Mouse (Mus musculus): Measurements from ENCODE around the gene Miga2. TPM values are rescaled to one million over a fixed set of nuclear protein-coding genes. Genes with fewer than 3 reads are reported as not detected.
A peak's percentile ranks its signal among the peaks of the same experiment; 100 is the strongest.

Miga2 gene
- polyA plus RNA-seq, 3 experiments from 2014 or later: 3.2 to 5.4 (median 5.3) TPM

DNA sequence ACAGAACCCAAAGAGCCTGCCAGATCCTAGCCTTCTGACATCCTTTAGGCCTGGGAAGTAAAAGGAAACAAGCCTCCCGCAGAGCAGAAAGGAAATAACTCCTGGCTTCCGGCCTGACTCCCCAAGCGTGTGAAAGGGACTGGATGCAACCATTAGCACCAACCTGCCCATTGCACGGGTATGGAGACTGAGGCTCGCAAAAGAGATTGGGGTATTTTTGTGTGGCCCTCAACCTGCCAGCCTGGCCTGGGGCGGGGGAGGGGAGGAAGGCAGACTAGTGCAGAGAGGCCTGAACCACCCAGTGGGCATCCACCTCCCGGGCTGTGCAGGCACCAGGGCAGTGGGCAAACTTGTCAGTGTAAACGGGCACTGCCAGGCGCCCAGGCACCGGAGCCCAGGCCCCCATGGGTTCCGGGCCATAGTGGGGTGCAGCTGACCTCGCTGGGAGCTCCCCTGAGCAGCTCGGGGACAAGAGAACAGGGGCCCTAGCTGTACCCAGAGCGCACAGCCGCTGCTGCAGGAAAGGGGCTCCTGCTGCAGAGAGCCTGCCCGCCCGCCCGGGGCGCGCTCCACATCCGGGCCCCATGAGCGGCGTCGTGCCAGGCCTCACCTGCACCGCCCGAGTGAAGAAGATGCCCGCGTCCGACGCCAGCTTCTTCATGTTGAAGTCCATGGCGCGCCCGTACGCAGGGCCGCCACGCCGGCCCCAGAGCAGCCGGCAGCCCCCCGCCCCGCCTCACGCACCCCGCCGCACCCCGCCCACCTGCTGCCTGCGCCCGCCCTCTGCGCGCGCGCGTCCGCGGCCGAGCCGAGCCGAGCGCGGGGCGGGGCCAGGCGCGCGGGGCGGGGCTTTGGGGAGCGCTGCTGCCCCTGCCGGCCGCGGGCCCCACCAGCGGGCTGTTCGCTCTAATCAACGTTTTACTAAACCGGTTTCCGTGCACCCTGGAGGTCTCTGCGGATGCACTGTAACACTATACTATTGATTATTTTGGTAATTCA, 5.2 kb upstream of the Miga2 start, which contains the start of gene Sh3glb2:
Gene Sh3glb2, minus strand, starts transcription at position 805 of the 999 bp plus-strand sequence.
- peak; percentile 71 for ATAC-seq

DNA sequence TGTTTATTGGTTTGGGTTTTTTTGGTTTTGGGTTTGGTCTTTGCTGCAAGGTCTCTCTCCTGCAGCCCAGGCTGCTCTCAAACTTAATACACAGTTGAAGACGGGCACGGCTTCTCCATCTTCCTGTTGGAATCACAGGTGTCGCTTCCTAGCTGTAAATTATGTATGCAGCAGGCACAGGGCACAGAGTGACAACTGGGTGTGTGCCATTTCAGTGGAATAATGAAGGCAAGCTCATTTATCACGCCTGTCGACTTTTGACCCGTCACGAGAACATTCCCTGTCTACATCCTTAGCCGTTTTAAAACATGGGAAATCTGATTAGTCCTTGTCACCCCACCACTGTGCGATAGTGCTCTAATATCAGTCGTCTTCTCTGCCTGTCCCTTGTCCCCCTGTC, 3.4 kb upstream of the Miga2 start:
- ATAC-seq: no peak

- no peak for ATAC-seq
Measured at GRCm38 (mm10) chr2:30362865-30363264, 1.2 kb upstream of the Miga2 start.

GRCm38 (mm10) chr2:30365281-30366069, 1.4 kb downstream of the Miga2 start:
- no peak for ATAC-seq

GRCm38 (mm10) chr2:30366203-30366602, 2.2 kb downstream of the Miga2 start:
- no peak for ATAC-seq

DNA sequence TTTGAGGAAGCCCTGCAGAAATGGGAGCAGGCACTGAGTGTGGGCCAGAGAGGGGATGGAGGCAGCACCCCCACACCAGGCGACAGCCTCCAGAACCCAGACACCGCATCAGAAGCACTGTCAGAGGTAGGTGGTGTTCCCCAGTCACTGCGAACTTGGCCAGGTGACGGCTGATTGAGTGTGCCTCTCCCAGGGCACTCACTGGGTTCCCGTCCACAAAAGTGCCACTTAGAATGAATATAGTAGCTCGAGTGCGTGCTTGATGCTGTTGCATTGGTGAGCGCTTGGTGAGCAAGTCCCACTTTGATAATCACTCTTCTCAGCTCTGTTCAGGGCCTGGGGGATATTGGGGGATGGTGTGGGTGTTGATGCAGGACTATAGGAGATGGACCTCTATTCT, 7.5 kb downstream of the Miga2 start:
- no peak for ATAC-seq

DNA sequence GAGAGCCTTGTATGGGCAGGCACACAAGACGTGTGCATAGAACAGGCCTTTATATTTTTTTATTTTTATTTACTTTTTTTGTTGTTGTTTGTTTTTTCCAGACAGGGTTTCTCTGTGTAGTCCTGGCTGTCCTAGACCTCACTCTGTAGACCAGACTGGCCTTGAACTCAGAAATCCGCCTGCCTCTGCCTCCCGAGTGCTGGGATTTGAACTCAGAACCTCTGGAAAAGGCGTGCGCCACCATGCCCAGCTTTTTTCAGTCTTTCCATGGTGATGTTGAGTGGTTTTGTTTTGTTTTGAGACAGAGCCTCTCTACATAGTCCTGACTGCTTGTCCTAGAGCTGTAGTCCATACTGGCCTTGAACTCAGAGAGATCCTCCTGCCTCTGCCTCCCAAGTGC, 8.7 kb downstream of the Miga2 start:
- no peak for ATAC-seq

- ATAC-seq: no peak
Measured at GRCm38 (mm10) chr2:30375893-30376292, 11.9 kb downstream of the Miga2 start.

- ATAC-seq: no peak
Measured at GRCm38 (mm10) chr2:30377721-30378120, 13.7 kb downstream of the Miga2 start.

DNA sequence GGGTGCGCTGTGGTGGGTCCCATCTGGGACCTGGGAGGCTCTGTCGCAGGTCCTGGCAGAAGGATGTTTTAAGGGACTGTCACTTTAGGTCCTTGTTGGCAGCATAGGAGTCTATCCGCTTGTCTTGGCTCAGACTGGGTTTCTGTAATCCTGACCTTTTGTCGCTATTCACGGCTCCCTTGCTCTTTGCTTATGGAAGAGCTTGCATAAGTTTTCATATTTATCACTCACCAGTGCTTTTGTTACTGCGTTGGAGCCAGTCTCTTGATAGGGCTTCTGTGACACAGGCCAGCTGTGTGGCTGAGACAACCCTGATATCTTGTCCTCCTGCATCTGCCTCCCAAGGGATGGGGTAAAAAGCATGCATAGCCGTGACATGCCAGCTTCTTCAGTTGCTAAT, 15.3 kb downstream of the Miga2 start:
- ATAC-seq: no peak

- no peak for ATAC-seq
Measured at GRCm38 (mm10) chr2:30380564-30381376, 16.7 kb downstream of the Miga2 start.

- ATAC-seq: no peak
Measured at GRCm38 (mm10) chr2:30381377-30381725, 17.3 kb downstream of the Miga2 start.

- ATAC-seq: no peak
Measured at GRCm38 (mm10) chr2:30384814-30385213, 20.8 kb downstream of the Miga2 start.

DNA sequence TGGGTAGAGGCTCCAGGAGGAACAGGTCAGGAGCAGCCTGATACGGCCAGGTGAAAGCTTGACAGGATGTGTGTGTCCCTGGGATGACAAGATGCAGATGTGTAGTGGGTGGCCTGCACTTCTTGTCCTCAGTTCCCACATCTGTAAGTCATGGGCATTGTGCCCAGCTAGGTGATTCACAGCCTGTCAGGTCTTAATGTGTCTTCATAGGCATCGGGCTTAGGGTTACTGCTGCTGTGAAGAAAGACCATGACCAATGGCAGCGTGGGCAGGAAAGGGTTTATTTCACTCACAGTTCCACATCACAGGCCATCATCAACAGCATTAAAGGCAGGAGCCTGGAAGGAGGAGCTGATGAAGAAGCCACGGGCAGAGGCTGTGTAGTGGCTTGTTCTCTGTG, 21.6 kb downstream of the Miga2 start:
- ATAC-seq: no peak

DNA sequence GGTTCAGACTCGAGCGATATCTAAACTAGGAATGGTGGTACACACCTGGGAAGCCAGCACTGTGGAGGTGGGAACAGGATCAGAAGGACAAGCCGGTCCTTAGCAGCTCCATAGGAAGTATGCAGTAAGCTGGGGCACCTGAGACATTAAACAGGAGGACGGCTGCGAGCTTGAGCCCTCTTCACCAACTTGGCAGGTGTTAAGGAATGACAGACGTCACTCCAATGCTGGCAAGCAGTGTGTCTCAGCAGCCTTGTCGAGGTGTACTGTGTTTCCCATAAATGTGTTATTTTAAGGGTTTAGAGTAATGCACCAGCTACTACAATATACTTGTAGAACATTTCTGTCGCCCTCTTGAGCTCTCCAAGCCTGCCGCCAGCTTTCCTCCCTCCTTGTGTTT, 22.9 kb downstream of the Miga2 start:
- no peak for ATAC-seq

- no peak for ATAC-seq
Measured at GRCm38 (mm10) chr2:30389000-30389399, 25.0 kb downstream of the Miga2 start.

- peak; percentile 98 for ATAC-seq
Measured at GRCm38 (mm10) chr2:30392114-30392576, 28.1 kb downstream of the Miga2 start, which contains the start of gene Dolpp1. Gene Dolpp1, plus strand, starts transcription at chr2:30392254.

- ATAC-seq: peak; percentile 20
Measured at GRCm38 (mm10) chr2:30392577-30393369, 28.7 kb downstream of the Miga2 start.

DNA sequence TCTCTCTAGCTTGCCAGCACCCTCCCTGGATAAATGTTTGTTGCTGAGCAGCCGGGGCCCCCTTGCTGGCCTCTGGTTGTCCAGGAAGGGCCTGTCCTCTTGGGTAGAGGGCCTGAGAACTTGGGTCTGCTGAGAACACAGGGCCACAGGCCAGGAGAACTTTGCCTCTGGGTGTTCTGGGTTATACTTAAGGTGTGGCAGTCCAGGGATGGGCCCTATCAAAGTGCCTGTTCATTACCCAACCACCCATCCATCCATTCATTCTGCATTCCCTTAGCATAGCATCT, 29.3 kb downstream of the Miga2 start:
- no peak for ATAC-seq

- ATAC-seq: no peak
Measured at GRCm38 (mm10) chr2:30395757-30396156, 31.7 kb downstream of the Miga2 start.

GRCm38 (mm10) chr2:30396246-30396645, 32.2 kb downstream of the Miga2 start:
- ATAC-seq: no peak

GRCm38 (mm10) chr2:30397986-30398512, 34.0 kb downstream of the Miga2 start:
- ATAC-seq: no peak

Measured in inflammation-experienced regulatory T-cells, adult 6 months (primary cell).